Mouse (Mus musculus) G1E (cell line): ENCODE results near the gene Clmp.

Experiments
- CTCF ChIP-seq: IDR thresholded peaks from 2 replicates; pipeline ENCODE4 v1.5.1; 2012; ENCODE audit warnings: low read depth, low read length, inconsistent platforms, mixed read lengths
- GATA1 ChIP-seq: IDR thresholded peaks from 2 replicates; pipeline ENCODE4 v1.6.1; 2012; ENCODE audit warnings: borderline replicate concordance, low read length, inconsistent platforms, mixed read lengths

DNA sequence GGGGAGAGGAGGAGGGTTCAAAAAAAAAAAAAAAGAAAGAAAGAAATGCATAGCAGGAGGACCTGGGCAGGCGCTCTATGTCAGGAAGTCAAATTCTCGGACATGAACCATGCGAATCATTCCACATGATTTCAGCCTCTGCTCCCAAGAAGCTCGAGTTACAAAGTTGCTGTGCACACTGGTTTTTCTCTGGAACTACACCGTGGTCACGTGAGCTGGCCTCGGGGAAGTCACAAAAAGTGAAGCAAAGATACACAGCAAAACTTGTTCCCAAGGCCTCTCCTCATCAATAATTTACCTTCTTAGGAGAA lies 32.1 kb downstream of the Clmp start:
- TF ChIP-seq CTCF (no peak), GATA1 (no peak)
